In genomic region chr2:93956331-93956801, GRCm38 (mm10) we compare ENCODE assay signal across 9 mouse cellular contexts. TPM values are rescaled to one million over a fixed set of nuclear protein-coding genes. Genes with fewer than 3 reads are reported as not detected.
DNase-seq lines count a peak whose midpoint lies in the region; ATAC-seq and TF ChIP-seq lines count a peak whose summit lies in the region.
"Had no signal": no experiment of that assay in that cellular context is flagged by ENCODE, and none has a peak within 500 bp of the region (broad histone marks: within the 10 kb centered on the region; RNA-seq: fewer than 3 reads in every experiment).

No protein-coding gene starts in this region.

- under 1% methylated on average over 44 of the region's 44 CpGs for WGBS in embryonic facial prominence, embryonic 10.5 days
- 1% methylated on average over 44 of the region's 44 CpGs for WGBS in heart, adult 2 months
- WGBS in intestine, postnatal 0 days: 2% methylated on average over 41 of the region's 44 CpGs
- WGBS in limb, embryonic 13.5 days: 0% methylated on average over 44 of the region's 44 CpGs
- WGBS in midbrain, embryonic 13.5 days: under 1% methylated on average over 44 of the region's 44 CpGs
- WGBS in stomach, embryonic 15.5 days: under 1% methylated on average over 43 of the region's 44 CpGs

- TF ChIP-seq POLR2A in heart, adult 2 months (IDR thresholded peaks at IDR 0.05; ENCODE audit: insufficient read depth, low read depth, low read length): no peak

- no peaks in the 10 kb centered on the region for H3K79me2 ChIP-seq in heart, adult 2 months (replicated peaks; ENCODE audit: control insufficient read depth, insufficient read depth, low read length)

- H3K36me3 ChIP-seq in erythroblast, embryonic 14.5 days (ENCODE audit: control insufficient read depth): no peaks in the 10 kb centered on the region
- no peaks in the 10 kb centered on the region for H3K36me3 ChIP-seq in embryonic facial prominence, embryonic 10.5 days (replicated peaks)
- no peaks in the 10 kb centered on the region for H3K36me3 ChIP-seq in heart, adult 2 months (ENCODE audit: control insufficient read depth, insufficient read depth, low read length)
- no peaks in the 10 kb centered on the region for H3K36me3 ChIP-seq in intestine, postnatal 0 days (ENCODE audit: control insufficient read depth, insufficient read depth)
- H3K36me3 ChIP-seq in limb, embryonic 13.5 days: no peaks in the 10 kb centered on the region
- no peaks in the 10 kb centered on the region for H3K36me3 ChIP-seq in midbrain, embryonic 13.5 days
- no peaks in the 10 kb centered on the region for H3K36me3 ChIP-seq in stomach, embryonic 15.5 days

- peak overlapping the region; percentile 74 for H3K4me2 ChIP-seq in intestine, postnatal 0 days (replicated peaks; ENCODE audit: low read depth)
- peak overlapping the region; percentile 98 for H3K4me2 ChIP-seq in limb, embryonic 13.5 days (replicated peaks)
- H3K4me2 ChIP-seq in midbrain, embryonic 13.5 days (replicated peaks): peak overlapping the region; percentile 97
- peak overlapping the region; percentile 75 for H3K4me2 ChIP-seq in stomach, embryonic 15.5 days

- TF ChIP-seq EP300 in heart, adult 2 months (IDR thresholded peaks at IDR 0.05; ENCODE audit: insufficient read depth, low read depth, low read length): no peak

- peaks cover 63% of the 10 kb centered on the region for H3K27me3 ChIP-seq in erythroblast, embryonic 14.5 days (ENCODE audit: control insufficient read depth)
- peaks cover 90% of the 10 kb centered on the region for H3K27me3 ChIP-seq in embryonic facial prominence, embryonic 10.5 days (replicated peaks; ENCODE audit: low read depth, poor library complexity, severe bottlenecking)
- H3K27me3 ChIP-seq in heart, adult 2 months (ENCODE audit: control insufficient read depth, insufficient read depth, low read length): peaks cover 6% of the 10 kb centered on the region; the same call in 1 of the 2 replicates
- peaks cover 37% of the 10 kb centered on the region for H3K27me3 ChIP-seq in intestine, postnatal 0 days (replicated peaks; ENCODE audit: control insufficient read depth, insufficient read depth, low read length)
- peaks cover 92% of the 10 kb centered on the region for H3K27me3 ChIP-seq in limb, embryonic 13.5 days
- H3K27me3 ChIP-seq in midbrain, embryonic 13.5 days: peaks cover 57% of the 10 kb centered on the region
- H3K27me3 ChIP-seq in stomach, embryonic 15.5 days (replicated peaks): peaks cover 32% of the 10 kb centered on the region

- no peak for ATAC-seq in erythroblast, adult 5-6 weeks (replicated peaks; ENCODE audit: low FRiP score, poor library complexity, severe bottlenecking)
- ATAC-seq in intestine, postnatal 0 days: 0 out of 2 replicates have a peak, but pooled peaks have one; percentile 14
- peak; percentile 62; the same call in 1 of the 2 replicates for ATAC-seq in limb, embryonic 13.5 days (ENCODE audit: low FRiP score, low read depth)
- peak; percentile 66 for ATAC-seq in midbrain, embryonic 13.5 days
- peak; percentile 48; the same call in 1 of the 2 replicates for ATAC-seq in stomach, embryonic 15.5 days (ENCODE audit: insufficient read depth, low FRiP score, low read depth)

- H3K27ac ChIP-seq in embryonic facial prominence, embryonic 10.5 days (replicated peaks): peak overlapping the region; percentile 73
- H3K27ac ChIP-seq in heart, adult 2 months: peak overlapping the region; percentile 65
- peak overlapping the region; percentile 73 for H3K27ac ChIP-seq in intestine, postnatal 0 days (ENCODE audit: low read depth, low read length)
- H3K27ac ChIP-seq in limb, embryonic 13.5 days: no peak overlapping the region
- H3K27ac ChIP-seq in midbrain, embryonic 13.5 days: peak overlapping the region; percentile 56
- H3K27ac ChIP-seq in stomach, embryonic 15.5 days: peak overlapping the region; percentile 76

- H3K4me1 ChIP-seq in erythroblast, embryonic 14.5 days (ENCODE audit: control insufficient read depth): no peaks in the 10 kb centered on the region
- H3K4me1 ChIP-seq in embryonic facial prominence, embryonic 10.5 days: peaks cover 31% of the 10 kb centered on the region
- H3K4me1 ChIP-seq in heart, adult 2 months (ENCODE audit: control insufficient read depth, insufficient read depth, low read length): peaks cover 3% of the 10 kb centered on the region
- no peaks in the 10 kb centered on the region for H3K4me1 ChIP-seq in intestine, postnatal 0 days (replicated peaks; ENCODE audit: control insufficient read depth, insufficient read depth, low read length)
- peaks cover 19% of the 10 kb centered on the region for H3K4me1 ChIP-seq in limb, embryonic 13.5 days
- peaks cover 37% of the 10 kb centered on the region for H3K4me1 ChIP-seq in midbrain, embryonic 13.5 days (replicated peaks)
- H3K4me1 ChIP-seq in stomach, embryonic 15.5 days: peaks cover 24% of the 10 kb centered on the region; the same call in 1 of the 2 replicates

- intact Hi-C loops in heart, adult 2 months (cut with DNase I): loop anchor here (2.0 to 5.0 kb wide), 2 partner anchors 46 to 49 kb away; no protein-coding TSS in a partner anchor

- H3K9ac ChIP-seq in heart, adult 2 months (ENCODE audit: low read depth, low read length): peak overlapping the region; percentile 69
- peak overlapping the region; percentile 81 for H3K9ac ChIP-seq in intestine, postnatal 0 days (ENCODE audit: low read depth, low read length)
- H3K9ac ChIP-seq in limb, embryonic 13.5 days: peak overlapping the region; percentile 69
- peak overlapping the region; percentile 82 for H3K9ac ChIP-seq in midbrain, embryonic 13.5 days (replicated peaks)
- peak overlapping the region; percentile 57 for H3K9ac ChIP-seq in stomach, embryonic 15.5 days

- DNase-seq in embryonic facial prominence, embryonic 10.5 days (ENCODE audit: low spot score): peak; percentile 80
- peak; percentile 66 to 73 for DNase-seq in heart, adult 2 months

- no peak for TF ChIP-seq CTCF in heart, adult 2 months (IDR thresholded peaks at IDR 0.05)
- TF ChIP-seq CTCF in intestine, postnatal 0 days (IDR thresholded peaks at IDR 0.05; ENCODE audit: low read depth): no peak

- H3K9me3 ChIP-seq in erythroblast, embryonic 14.5 days (ENCODE audit: control insufficient read depth, low read length): no peaks in the 10 kb centered on the region
- H3K9me3 ChIP-seq in embryonic facial prominence, embryonic 10.5 days: no peaks in the 10 kb centered on the region
- H3K9me3 ChIP-seq in intestine, postnatal 0 days (ENCODE audit: control insufficient read depth): no peaks in the 10 kb centered on the region
- H3K9me3 ChIP-seq in limb, embryonic 13.5 days: no peaks in the 10 kb centered on the region
- no peaks in the 10 kb centered on the region for H3K9me3 ChIP-seq in midbrain, embryonic 13.5 days
- no peaks in the 10 kb centered on the region for H3K9me3 ChIP-seq in stomach, embryonic 15.5 days

- peak overlapping the region; percentile 38 for H3K4me3 ChIP-seq in erythroblast, embryonic 14.5 days (replicated peaks)
- peak overlapping the region; percentile 68 for H3K4me3 ChIP-seq in embryonic facial prominence, embryonic 10.5 days
- H3K4me3 ChIP-seq in heart, adult 2 months: peak overlapping the region; percentile 62
- peak overlapping the region; percentile 66 for H3K4me3 ChIP-seq in intestine, postnatal 0 days (ENCODE audit: low read depth, low read length)
- peak overlapping the region; percentile 63 for H3K4me3 ChIP-seq in limb, embryonic 13.5 days
- H3K4me3 ChIP-seq in midbrain, embryonic 13.5 days (replicated peaks): peak overlapping the region; percentile 70
- peak overlapping the region; percentile 67 for H3K4me3 ChIP-seq in stomach, embryonic 15.5 days (replicated peaks)

RNA-seq across cellular contexts. Expression of gene Gm13889, which starts 0.6 kb away (rescaled TPM):
- 0.03 and 0.08 TPM in 2 replicates for polyA plus RNA-seq in erythroblast, embryonic 14.5 days (2012)
- total RNA-seq in erythroblast, adult 5-6 weeks (2015; ENCODE audit: low replicate concordance): not detected in 2 replicates
- not detected in 2 replicates for total RNA-seq in erythroblast, adult 5-6 weeks (2017; ENCODE audit: low replicate concordance)
- polyA plus RNA-seq in embryonic facial prominence, embryonic 10.5 days (2016; fragmentation: Nextera tagmentation; extraction: Ambion mirVana): 1.9 and 2.4 TPM in 2 replicates
- total RNA-seq in heart, adult 2 months (2021): 10 to 100 TPM in 1 of 2 experiments, 1 to 10 TPM in 1; 9.4 to 12.4 TPM
- 5.7 and 8.3 TPM in 2 replicates for polyA plus RNA-seq in heart, adult 2 months (2012; rRNA removed)
- 33.7 and 35.4 TPM in 2 replicates for polyA plus RNA-seq in intestine, postnatal 0 days (2015; fragmentation: Nextera tagmentation; extraction: Ambion mirVana)
- 1.1 and 1.8 TPM in 2 replicates for polyA plus RNA-seq in limb, embryonic 13.5 days (2015; fragmentation: Nextera tagmentation; extraction: Ambion mirVana)
- polyA plus RNA-seq in midbrain, embryonic 13.5 days (2015; fragmentation: Nextera tagmentation; extraction: Ambion mirVana): 3.0 and 5.0 TPM in 2 replicates
- 19.0 and 26.4 TPM in 2 replicates for polyA plus RNA-seq in stomach, embryonic 15.5 days (2015; fragmentation: Nextera tagmentation; extraction: Ambion mirVana)

RNA-seq across cellular contexts. Expression of gene Gm27027, which starts 39.8 kb away (rescaled TPM):
- not detected in 2 replicates for polyA plus RNA-seq in erythroblast, embryonic 14.5 days (2012)
- total RNA-seq in erythroblast, adult 5-6 weeks (2015; ENCODE audit: low replicate concordance): not detected in 2 replicates
- not detected in 2 replicates for total RNA-seq in erythroblast, adult 5-6 weeks (2017; ENCODE audit: low replicate concordance)
- not detected in 2 replicates for polyA plus RNA-seq in embryonic facial prominence, embryonic 10.5 days (2016; fragmentation: Nextera tagmentation; extraction: Ambion mirVana)
- total RNA-seq in heart, adult 2 months (2021): not detected
- not detected in 2 replicates for polyA plus RNA-seq in heart, adult 2 months (2012; rRNA removed)
- polyA plus RNA-seq in intestine, postnatal 0 days (2015; fragmentation: Nextera tagmentation; extraction: Ambion mirVana): not detected in 2 replicates
- polyA plus RNA-seq in limb, embryonic 13.5 days (2015; fragmentation: Nextera tagmentation; extraction: Ambion mirVana): not detected in 2 replicates
- polyA plus RNA-seq in midbrain, embryonic 13.5 days (2015; fragmentation: Nextera tagmentation; extraction: Ambion mirVana): not detected in 2 replicates
- not detected in 2 replicates for polyA plus RNA-seq in stomach, embryonic 15.5 days (2015; fragmentation: Nextera tagmentation; extraction: Ambion mirVana)
- polyA plus RNA-seq: frontal cortex, adult 2 months had no signal

RNA-seq across cellular contexts. Expression of gene Alkbh3, which starts 54.2 kb away (rescaled TPM):
- 2.0 and 2.9 TPM in 2 replicates for polyA plus RNA-seq in erythroblast, embryonic 14.5 days (2012)
- 16.9 and 23.6 TPM in 2 replicates for total RNA-seq in erythroblast, adult 5-6 weeks (2015; ENCODE audit: low replicate concordance)
- total RNA-seq in erythroblast, adult 5-6 weeks (2017; ENCODE audit: low replicate concordance): 2.2 and 10.2 TPM in 2 replicates
- polyA plus RNA-seq in embryonic facial prominence, embryonic 10.5 days (2016; fragmentation: Nextera tagmentation; extraction: Ambion mirVana): 55.5 and 57.0 TPM in 2 replicates
- total RNA-seq in heart, adult 2 months (2021): 10 to 100 TPM; 47.5 to 53.5 TPM
- 54.3 and 73.2 TPM in 2 replicates for polyA plus RNA-seq in heart, adult 2 months (2012; rRNA removed)
- 58.8 and 63.2 TPM in 2 replicates for polyA plus RNA-seq in intestine, postnatal 0 days (2015; fragmentation: Nextera tagmentation; extraction: Ambion mirVana)
- polyA plus RNA-seq in limb, embryonic 13.5 days (2015; fragmentation: Nextera tagmentation; extraction: Ambion mirVana): 72.3 and 76.9 TPM in 2 replicates
- 53.5 and 59.6 TPM in 2 replicates for polyA plus RNA-seq in midbrain, embryonic 13.5 days (2015; fragmentation: Nextera tagmentation; extraction: Ambion mirVana)
- 62.7 TPM in 2 replicates for polyA plus RNA-seq in stomach, embryonic 15.5 days (2015; fragmentation: Nextera tagmentation; extraction: Ambion mirVana)

Comparison
In these comparisons a context has a peak if more than half of its experiments do, and no peak if none do; other contexts are left out.
1. RNA of gene Alkbh3, which starts 54.2 kb away (polyA plus RNA-seq): 72.3 to 76.9 TPM in limb, embryonic 13.5 days, 62.7 TPM in stomach, embryonic 15.5 days, 53.5 to 59.6 TPM in midbrain, embryonic 13.5 days, 58.8 to 63.2 TPM in intestine, postnatal 0 days, 55.5 to 57.0 TPM in embryonic facial prominence, embryonic 10.5 days and 54.3 to 73.2 TPM in heart, adult 2 months; 2.0 to 2.9 TPM in erythroblast, embryonic 14.5 days; every median in the first group is over 10 times any median in the second.
2. Peak in every context shown above with its lines, with median percentiles within 50 percentile points of each other: H3K4me3 ChIP-seq, H3K9ac ChIP-seq and H3K4me2 ChIP-seq.